Mouse (Mus musculus) ES-Bruce4 (cell line): Measurements from ENCODE around the gene Myo1g. TPM values are rescaled to one million over a fixed set of nuclear protein-coding genes. Genes with fewer than 3 reads are reported as not detected.

Source experiments
- H3K27ac ChIP-seq: 2 replicates; pipeline ENCODE4 v1.5.1; 2012; ENCODE audit warnings: low read length, inconsistent platforms; ENCODE audit not compliant: insufficient read depth
- H3K27me3 ChIP-seq: 2 replicates; pipeline ENCODE4 v1.6.1; 2012; ENCODE audit warnings: mild to moderate bottlenecking, low read length, inconsistent platforms; ENCODE audit not compliant: control insufficient read depth, poor library complexity, insufficient read depth, severe bottlenecking
- H3K36me3 ChIP-seq: 2 replicates; pipeline ENCODE4 v1.6.1; 2012; ENCODE audit warnings: inconsistent platforms, mild to moderate bottlenecking, low read length, moderate library complexity; ENCODE audit not compliant: control insufficient read depth, poor library complexity, insufficient read depth, severe bottlenecking
- H3K4me1 ChIP-seq: one replicate; pipeline ENCODE4 v1.8.1; 2011; ENCODE audit warnings: low read length; ENCODE audit not compliant: control insufficient read depth, insufficient read depth
- H3K4me3 ChIP-seq: 2 replicates; pipeline ENCODE4 v1.5.1; 2011; ENCODE audit warnings: low read depth, mild to moderate bottlenecking, low read length
- H3K9ac ChIP-seq: 2 replicates; pipeline ENCODE4 v1.6.1; 2012; ENCODE audit warnings: low read depth, mild to moderate bottlenecking, inconsistent platforms; ENCODE audit not compliant: poor library complexity, severe bottlenecking
- H3K9me3 ChIP-seq: replicated peaks from 2 replicates; pipeline ENCODE4 v1.6.1; 2012; ENCODE audit warnings: mild to moderate bottlenecking, low read length, inconsistent platforms; ENCODE audit not compliant: control insufficient read depth, poor library complexity, insufficient read depth, severe bottlenecking
- CTCF ChIP-seq: IDR thresholded peaks from one replicate; pipeline ENCODE4 v1.8.1; 2011; ENCODE audit warnings: low read depth, low read length
- EP300 ChIP-seq: IDR thresholded peaks from 2 replicates; pipeline ENCODE4 v1.6.1; 2011; ENCODE audit warnings: low read depth, low read length; ENCODE audit not compliant: insufficient read depth
- POLR2A ChIP-seq: IDR thresholded peaks from one replicate; pipeline ENCODE4 v1.8.1; 2011; ENCODE audit warnings: low read length; ENCODE audit not compliant: insufficient read depth
- polyA plus RNA-seq: library from polyadenylated mRNA; stranded (reverse); fragments of >200 nt; gene quantifications from 2 replicates; pipeline ENCODE4 v1.2.4, GENCODE M21; 2011; ENCODE audit warnings: low read depth; ENCODE audit not compliant: missing spikeins, insufficient read depth, insufficient read length

Myo1g gene
- polyA plus RNA-seq, 1 experiment: 0.36 TPM

- Histone ChIP-seq H3K4me1 (no peaks in the 10 kb centered on the region), H3K4me3 (no peak overlapping the region), H3K9ac (0 out of 2 replicates have a peak overlapping the region, but pooled peaks have one; percentile 99), H3K27ac (no peak overlapping the region), H3K27me3 (no peaks in the 10 kb centered on the region), H3K36me3 (peaks cover 57% of the 10 kb centered on the region), H3K9me3 (no peaks in the 10 kb centered on the region)
- no peak for TF ChIP-seq EP300
- no peak for TF ChIP-seq POLR2A
- no peak for TF ChIP-seq CTCF
These were observed 49.3 kb downstream of the Myo1g start for GRCm38 (mm10) chr11:6471493-6471892.

GRCm38 (mm10) chr11:6471054-6471453 is 49.7 kb downstream of the Myo1g start:
- H3K27me3 ChIP-seq: no peaks in the 10 kb centered on the region
- peaks cover 58% of the 10 kb centered on the region for H3K36me3 ChIP-seq
- no peaks in the 10 kb centered on the region for H3K9me3 ChIP-seq
- H3K9ac ChIP-seq: no peak overlapping the region
- no peak overlapping the region for H3K27ac ChIP-seq
- H3K4me3 ChIP-seq: no peak overlapping the region
- TF ChIP-seq POLR2A: no peak
- TF ChIP-seq CTCF: no peak
- no peak for TF ChIP-seq EP300
- H3K4me1 ChIP-seq: no peaks in the 10 kb centered on the region

GRCm38 (mm10) chr11:6468541-6468940 is 52.2 kb downstream of the Myo1g start:
- H3K9ac ChIP-seq: no peak overlapping the region
- no peaks in the 10 kb centered on the region for H3K27me3 ChIP-seq
- no peak overlapping the region for H3K27ac ChIP-seq
- no peaks in the 10 kb centered on the region for H3K4me1 ChIP-seq
- no peaks in the 10 kb centered on the region for H3K9me3 ChIP-seq
- TF ChIP-seq CTCF: no peak
- no peak for TF ChIP-seq EP300
- no peak for TF ChIP-seq POLR2A
- H3K36me3 ChIP-seq: peaks cover 45% of the 10 kb centered on the region
- no peak overlapping the region for H3K4me3 ChIP-seq

- H3K27ac ChIP-seq: no peak overlapping the region
- peaks cover 17% of the 10 kb centered on the region for H3K36me3 ChIP-seq
- no peak overlapping the region for H3K9ac ChIP-seq
- no peaks in the 10 kb centered on the region for H3K4me1 ChIP-seq
- no peak overlapping the region for H3K4me3 ChIP-seq
- no peaks in the 10 kb centered on the region for H3K27me3 ChIP-seq
- 0 out of 2 replicates have a peak, but pooled peaks cover 4% of the 10 kb centered on the region for H3K9me3 ChIP-seq
- TF ChIP-seq EP300: no peak
- TF ChIP-seq CTCF: peak; percentile 36
These were observed 55.6 kb downstream of the Myo1g start for GRCm38 (mm10) chr11:6465122-6465521.

GRCm38 (mm10) chr11:6463159-6463837 is 57.5 kb downstream of the Myo1g start:
- TF ChIP-seq POLR2A (no peak), EP300 (no peak), CTCF (no peak)
- Histone ChIP-seq H3K36me3 (peaks cover 9% of the 10 kb centered on the region), H3K27me3 (no peaks in the 10 kb centered on the region), H3K4me3 (no peak overlapping the region), H3K9ac (no peak overlapping the region), H3K27ac (no peak overlapping the region), H3K9me3 (0 out of 2 replicates have a peak, but pooled peaks cover 4% of the 10 kb centered on the region), H3K4me1 (no peaks in the 10 kb centered on the region)

Other genes starting within 250 kb of the Myo1g start
- gene Tmed4, start 246.1 kb downstream of the Myo1g start, polyA plus RNA-seq: 38.5 and 41.5 TPM in 2 replicates
- 75.7 and 77.6 TPM in 2 replicates for gene Ogdh, start 229.3 kb downstream of the Myo1g start, polyA plus RNA-seq
- 51.5 and 59.4 TPM in 2 replicates for gene Zmiz2, start 131.9 kb downstream of the Myo1g start, polyA plus RNA-seq
- 2,132 and 2,301 TPM in 2 replicates for gene Ppia, start 105.5 kb downstream of the Myo1g start, polyA plus RNA-seq
- gene H2afv, start 76.5 kb downstream of the Myo1g start, polyA plus RNA-seq: 200 and 218 TPM in 2 replicates
- gene Purb, start 45.0 kb downstream of the Myo1g start, polyA plus RNA-seq: 49.8 and 52.0 TPM in 2 replicates
- 36.5 and 38.7 TPM in 2 replicates for gene Ccm2, start 25.9 kb upstream of the Myo1g start, polyA plus RNA-seq
- gene Nacad, start 85.1 kb upstream of the Myo1g start, polyA plus RNA-seq: 0.50 and 0.90 TPM in 2 replicates
- 92.5 and 97.4 TPM in 2 replicates for gene Tbrg4, start 105.1 kb upstream of the Myo1g start, polyA plus RNA-seq
- gene Wap, start 117.7 kb upstream of the Myo1g start, polyA plus RNA-seq: not detected in 2 replicates
- 6.2 and 8.2 TPM in 2 replicates for gene Ramp3, start 137.6 kb upstream of the Myo1g start, polyA plus RNA-seq